Mouse (Mus musculus) limb, embryonic 14.5 days (tissue): ENCODE results near the gene 6030445D17Rik. TPM values are rescaled to one million over a fixed set of nuclear protein-coding genes. Genes with fewer than 3 reads are reported as not detected.

ENCODE experiments used
- ATAC-seq: fragments of 200-750 bp; cut with Nextera tagmentation; 2 replicates; pipeline ENCODE4 v1.8.0; 2017; ENCODE audit warnings: low read depth, moderate number of reproducible peaks, moderate TSS enrichment; ENCODE audit not compliant: low FRiP score
- DNase-seq: peaks from one replicate; pipeline ENCODE4 v3.0.0-alpha.2; 2015; ENCODE audit warnings: low spot score
- H3K27ac ChIP-seq: fragments of 300-500 bp; sonication (generic); replicated peaks from 2 replicates; pipeline ENCODE4 v1.5.1; 2014; ENCODE audit warnings: low read depth, mild to moderate bottlenecking, low read length, moderate library complexity, mixed read lengths
- H3K27me3 ChIP-seq: fragments of 300-500 bp; sonication (generic); 2 replicates; pipeline ENCODE4 v1.6.1; 2014; ENCODE audit warnings: low read length, mixed read lengths; ENCODE audit not compliant: control insufficient read depth, insufficient read depth
- H3K36me3 ChIP-seq: fragments of 300-500 bp; sonication (generic); 2 replicates; pipeline ENCODE4 v1.6.1; 2014; ENCODE audit warnings: mild to moderate bottlenecking, low read length, moderate library complexity, mixed read lengths; ENCODE audit not compliant: control insufficient read depth, insufficient read depth
- H3K4me1 ChIP-seq: fragments of 300-500 bp; sonication (generic); 2 replicates; pipeline ENCODE4 v1.6.1; 2014; ENCODE audit warnings: antibody characterized with exemption, low read length, mixed read lengths; ENCODE audit not compliant: control insufficient read depth, insufficient read depth
- H3K4me2 ChIP-seq: fragments of 300-500 bp; sonication (generic); replicated peaks from 2 replicates; pipeline ENCODE4 v1.6.1; 2014; ENCODE audit warnings: low read depth, mild to moderate bottlenecking, low read length, moderate library complexity; ENCODE audit not compliant: severe bottlenecking
- H3K4me3 ChIP-seq: fragments of 300-500 bp; sonication (generic); replicated peaks from 2 replicates; pipeline ENCODE4 v1.5.1; 2014; ENCODE audit warnings: low read length
- H3K9ac ChIP-seq: fragments of 300-500 bp; sonication (generic); 2 replicates; pipeline ENCODE4 v1.6.1; 2014; ENCODE audit warnings: mild to moderate bottlenecking, low read depth, low read length, moderate library complexity; ENCODE audit not compliant: severe bottlenecking
- H3K9me3 ChIP-seq: fragments of 300-500 bp; sonication (generic); 2 replicates; pipeline ENCODE4 v1.6.1; 2016; ENCODE audit warnings: low read length; ENCODE audit not compliant: control insufficient read depth
- POLR2A ChIP-seq: fragments of 200-500 bp; IDR thresholded peaks from 2 replicates; pipeline ENCODE4 v1.8.0; 2012; ENCODE audit warnings: inconsistent platforms, mild to moderate bottlenecking, moderate library complexity, borderline replicate concordance; ENCODE audit not compliant: insufficient read depth, insufficient read length; ENCODE audit errors: extremely low read depth
- WGBS: fragments of 180-500 bp; shearing (Covaris S2); extraction: QIAGEN DNeasy Blood & Tissue Kit; methylation state at CpG from one replicate; pipeline ENCODE4 v1.1.7; 2014; 5-methylcytosine and 5-hydroxymethylcytosine counted together
- polyA plus RNA-seq, 2 experiments: library from polyadenylated mRNA; depleted of rRNA in 1 of 2; stranded (reverse) in 1 of 2; unstranded in 1 of 2; fragments of >200 nt; fragmentation: Nextera tagmentation in 1 of 2; extraction: Ambion mirVana in 1 of 2; gene quantifications; 2 replicates each; pipeline versions ENCODE4 v1.2.1 to v1.2.3; 2012 to 2014

Gene 6030445D17Rik
- polyA plus RNA-seq, 2 experiments = 0.38 to 0.48 TPM

- Histone ChIP-seq H3K4me3 (no peak overlapping the region), H3K4me2 (no peak overlapping the region), H3K27me3 (no peaks in the 10 kb centered on the region), H3K27ac (no peak overlapping the region), H3K9me3 (no peaks in the 10 kb centered on the region), H3K4me1 (no peaks in the 10 kb centered on the region), H3K36me3 (no peaks in the 10 kb centered on the region), H3K9ac (no peak overlapping the region)
- no peak for ATAC-seq
- WGBS = 10% methylated on average over 6 of the region's 6 CpGs
- no peak for TF ChIP-seq POLR2A
- DNase-seq = no peak
These were observed 10.5 kb upstream of the 6030445D17Rik start for GRCm38 (mm10) chr4:136451564-136451963.

- DNase-seq (no peak), ATAC-seq (no peak)
These were observed 9.8 kb upstream of the 6030445D17Rik start for GRCm38 (mm10) chr4:136452286-136452685.

GRCm38 (mm10) chr4:136452792-136453191, 9.3 kb upstream of the 6030445D17Rik start:
- DNase-seq = no peak
- no peaks in the 10 kb centered on the region for H3K36me3 ChIP-seq
- no peaks in the 10 kb centered on the region for H3K4me1 ChIP-seq
- no peaks in the 10 kb centered on the region for H3K9me3 ChIP-seq
- H3K4me2 ChIP-seq = no peak overlapping the region
- 19% methylated on average over 5 of the region's 5 CpGs for WGBS
- H3K9ac ChIP-seq = no peak overlapping the region
- no peak overlapping the region for H3K4me3 ChIP-seq
- no peak overlapping the region for H3K27ac ChIP-seq
- ATAC-seq = no peak
- H3K27me3 ChIP-seq = no peaks in the 10 kb centered on the region
- TF ChIP-seq POLR2A = no peak

More at GRCm38 (mm10) chr4:136452286-136452685, 9.8 kb upstream of the 6030445D17Rik start:
- TF ChIP-seq POLR2A = no peak
- Histone ChIP-seq H3K9ac (no peak overlapping the region), H3K4me2 (no peak overlapping the region), H3K36me3 (no peaks in the 10 kb centered on the region), H3K27ac (no peak overlapping the region), H3K27me3 (no peaks in the 10 kb centered on the region), H3K9me3 (no peaks in the 10 kb centered on the region), H3K4me1 (no peaks in the 10 kb centered on the region), H3K4me3 (no peak overlapping the region)
- WGBS = 78% methylated on average over 3 of the region's 3 CpGs

- TF ChIP-seq POLR2A = peak; percentile 29; the same call in 1 of the 2 replicates
- 2% methylated on average over 10 of the region's 10 CpGs for WGBS
- peak; percentile 91 for DNase-seq
- no peaks in the 10 kb centered on the region for H3K4me1 ChIP-seq
- H3K9ac ChIP-seq = no peak overlapping the region
- H3K27ac ChIP-seq = no peak overlapping the region
- no peaks in the 10 kb centered on the region for H3K36me3 ChIP-seq
- H3K9me3 ChIP-seq = no peaks in the 10 kb centered on the region
- H3K4me2 ChIP-seq = peak overlapping the region; percentile 39
- peak; percentile 59; the same call in 1 of the 2 replicates for ATAC-seq
- H3K27me3 ChIP-seq = no peaks in the 10 kb centered on the region
- H3K4me3 ChIP-seq = peak overlapping the region; percentile 22
These were observed 7.2 kb upstream of the 6030445D17Rik start for GRCm38 (mm10) chr4:136454850-136455260.

- Histone ChIP-seq H3K9ac (no peak overlapping the region), H3K4me2 (no peak overlapping the region), H3K9me3 (no peaks in the 10 kb centered on the region), H3K27ac (no peak overlapping the region), H3K36me3 (no peaks in the 10 kb centered on the region), H3K4me1 (no peaks in the 10 kb centered on the region), H3K4me3 (no peak overlapping the region), H3K27me3 (no peaks in the 10 kb centered on the region)
- no peak for DNase-seq
- ATAC-seq = no peak
- TF ChIP-seq POLR2A = no peak
- WGBS = 92% methylated on average over 6 of the region's 6 CpGs
These were observed 5.4 kb upstream of the 6030445D17Rik start for GRCm38 (mm10) chr4:136456516-136457218.
